Mouse (Mus musculus): ENCODE results near the gene Nfix.

DNA sequence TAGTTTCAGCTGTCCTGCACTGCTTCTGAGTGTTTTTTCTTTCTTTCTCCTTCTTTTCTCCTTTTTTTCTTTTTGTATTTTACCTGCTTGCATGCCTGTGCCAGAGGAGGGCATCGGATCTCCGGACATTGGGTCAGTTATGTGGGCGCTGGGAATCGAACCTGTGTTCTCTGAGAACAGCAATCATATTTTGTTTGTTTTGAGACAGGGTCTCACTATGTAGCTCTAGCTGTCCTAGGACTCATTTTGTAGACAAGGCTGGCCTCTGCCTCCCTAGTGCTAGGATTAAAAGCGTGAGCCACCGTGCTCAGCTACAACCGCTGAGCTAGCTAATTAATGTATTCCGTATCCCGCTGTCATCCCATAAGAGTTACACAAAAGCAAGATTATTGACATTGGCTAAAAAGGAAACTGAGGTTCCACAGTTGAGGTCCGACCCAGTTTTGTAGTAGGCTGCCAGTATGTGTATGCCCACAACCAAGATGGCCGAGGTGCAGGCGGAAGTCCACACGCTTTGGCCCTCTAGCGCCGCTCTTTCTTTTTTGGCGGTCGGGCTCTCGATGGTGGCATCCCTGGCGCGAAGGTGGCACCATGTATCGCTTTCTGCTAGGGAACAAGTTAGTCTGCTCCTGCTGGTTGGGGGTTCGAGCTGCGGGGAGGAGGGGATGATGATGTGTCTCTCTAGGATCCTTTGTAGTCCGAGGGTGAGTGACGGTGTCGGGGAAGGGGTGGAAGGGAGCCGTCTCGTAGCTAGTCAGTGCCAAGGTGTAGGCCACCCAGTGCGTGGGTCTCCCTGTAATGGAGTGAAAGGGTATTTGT is 135.4 kb downstream of the Nfix start:
- TF ChIP-seq CTCF (IDR thresholded peaks at IDR 0.05; ENCODE audit: insufficient read depth, low read depth, low read length) (no peak), POLR2A (IDR thresholded peaks at IDR 0.05; ENCODE audit: insufficient read depth, low read depth, low read length) (no peak)

All from olfactory bulb, adult 2 months (tissue).